Mouse (Mus musculus) heart, embryonic 11.5 days (tissue): ENCODE data around the gene Eno2. TPM values are rescaled to one million over a fixed set of nuclear protein-coding genes. Genes with fewer than 3 reads are reported as not detected.
A peak's percentile ranks its signal among the peaks of the same experiment; 100 is the strongest.

ENCODE experiments used
- microRNA counts: library from miRNA; unstranded; fragments of <30 nt; microRNA quantifications from one replicate; lab custom pipeline; 2015
- microRNA-seq: library from miRNA; unstranded; fragments of <30 nt; microRNA quantifications from one replicate; pipeline ENCODE4, GENCODE M21; 2016; ENCODE audit warnings: borderline number of aligned reads
- polyA plus RNA-seq: library from polyadenylated mRNA; unstranded; fragments of >200 nt; fragmentation: Nextera tagmentation; extraction: Ambion mirVana; gene quantifications from 2 replicates; pipeline ENCODE4 v1.2.1, GENCODE M21; 2014

Eno2 gene
- polyA plus RNA-seq, 1 experiment from 2014 or later: 5.3 TPM

MicroRNAs encoded within 50 kb of the gene (microRNA counts, 519-probe panel; counts per million panel counts)
- microRNA mmu-miR-141 (lab: Ali Mortazavi, UCI) (32.2 counts per million), microRNA mmu-miR-200c (lab: Ali Mortazavi, UCI) (2,986 counts per million, percentile 12 among the panel's probes with 10 or more counts)

Small RNA genes within 50 kb of the gene (microRNA-seq; reads per million reads assigned to microRNA genes)
- gene Mir141: 55.8 reads per million, percentile 59 among the genes with 10 or more reads in this experiment
- 448 reads per million, percentile 79 among the genes with 10 or more reads in this experiment for gene Mir200c

Other genes starting within 250 kb of the Eno2 start
- gene C1s1, start 227.3 kb downstream of the Eno2 start, polyA plus RNA-seq: 0.26 TPM in 1 of 2 replicates, not detected in the other
- gene C1rb, start 199.4 kb downstream of the Eno2 start, polyA plus RNA-seq: not detected in 2 replicates
- not detected in 2 replicates for gene C1s2, start 133.6 kb downstream of the Eno2 start, polyA plus RNA-seq
- 35.5 and 41.1 TPM in 2 replicates for gene Lpcat3, start 106.6 kb downstream of the Eno2 start, polyA plus RNA-seq
- gene Emg1, start 57.5 kb downstream of the Eno2 start, polyA plus RNA-seq: 139 and 148 TPM in 2 replicates
- 335 and 336 TPM in 2 replicates for gene Phb2, start 57.3 kb downstream of the Eno2 start, polyA plus RNA-seq
- 4.8 and 6.9 TPM in 2 replicates for gene Ptpn6, start 31.0 kb downstream of the Eno2 start, polyA plus RNA-seq
- gene Grcc10, start 28.3 kb downstream of the Eno2 start, polyA plus RNA-seq: 352 and 380 TPM in 2 replicates
- not detected in 2 replicates for gene Gm45234, start 13.7 kb downstream of the Eno2 start, polyA plus RNA-seq
- 7.4 and 9.5 TPM in 2 replicates for gene Atn1, start 13.1 kb downstream of the Eno2 start, polyA plus RNA-seq
- gene Lrrc23, start 10.1 kb upstream of the Eno2 start, polyA plus RNA-seq: not detected in 2 replicates
- gene Spsb2, start 39.0 kb upstream of the Eno2 start, polyA plus RNA-seq: 4.5 and 6.6 TPM in 2 replicates
- gene Tpi1, start 44.6 kb upstream of the Eno2 start, polyA plus RNA-seq: 1,419 and 1,543 TPM in 2 replicates
- 87.3 and 98.3 TPM in 2 replicates for gene Usp5, start 59.8 kb upstream of the Eno2 start, polyA plus RNA-seq
- gene Cdca3, start 59.9 kb upstream of the Eno2 start, polyA plus RNA-seq: 137 and 153 TPM in 2 replicates
- 5.4 and 6.6 TPM in 2 replicates for gene Gnb3, start 70.6 kb upstream of the Eno2 start, polyA plus RNA-seq
- 13.8 and 15.8 TPM in 2 replicates for gene P3h3, start 88.1 kb upstream of the Eno2 start, polyA plus RNA-seq
- gene Gpr162, start 94.3 kb upstream of the Eno2 start, polyA plus RNA-seq: 0.69 and 0.80 TPM in 2 replicates
- not detected in 2 replicates for gene Cd4, start 118.5 kb upstream of the Eno2 start, polyA plus RNA-seq
- gene Lag3, start 142.0 kb upstream of the Eno2 start, polyA plus RNA-seq: 1.1 and 1.3 TPM in 2 replicates
- 138 and 158 TPM in 2 replicates for gene Ptms, start 150.4 kb upstream of the Eno2 start, polyA plus RNA-seq
- 326 and 347 TPM in 2 replicates for gene Mlf2, start 161.7 kb upstream of the Eno2 start, polyA plus RNA-seq
- 134 and 142 TPM in 2 replicates for gene Cops7a, start 195.9 kb upstream of the Eno2 start, polyA plus RNA-seq
- gene Pianp, start 227.0 kb upstream of the Eno2 start, polyA plus RNA-seq: 0.41 TPM in 1 of 2 replicates, not detected in the other
- 7.1 and 9.9 TPM in 2 replicates for gene Zfp384, start 239.5 kb upstream of the Eno2 start, polyA plus RNA-seq